ENCODE assay signal across 8 mouse cellular contexts in the genomic region with DNA sequence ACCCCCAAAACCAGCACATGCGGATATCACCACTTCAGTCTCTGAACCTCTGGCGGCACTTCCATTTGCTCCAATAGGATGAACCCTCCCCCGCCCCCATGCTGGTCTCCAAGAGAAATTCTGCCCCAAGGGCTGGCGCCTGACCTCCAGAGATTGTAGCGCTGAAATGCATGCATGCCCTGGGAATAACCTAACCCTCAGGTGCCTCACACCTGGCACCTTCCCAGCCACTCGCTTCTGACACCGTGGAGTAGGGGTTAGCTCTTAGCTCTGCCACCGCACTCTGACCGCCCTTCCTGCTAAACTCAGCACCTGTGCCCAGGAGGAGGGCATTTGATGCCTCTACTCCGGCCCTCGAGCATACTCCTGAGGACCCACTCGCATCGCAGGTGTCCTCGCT. TPM values are rescaled to one million over a fixed set of nuclear protein-coding genes. Genes with fewer than 3 reads are reported as not detected.
DNase-seq lines count a peak whose midpoint lies in the region; ATAC-seq and TF ChIP-seq lines count a peak whose summit lies in the region.

No protein-coding gene starts in this region.

- peak overlapping the region; percentile 43; the same call in 1 of the 2 replicates for H3K9ac ChIP-seq in embryonic facial prominence, embryonic 11.5 days (replicated peaks; ENCODE audit: low read length)
- H3K9ac ChIP-seq in kidney, postnatal 0 days (ENCODE audit: low read depth, low read length), result 0 out of 2 replicates have a peak overlapping the region, but pooled peaks have one; percentile 19

- H3K36me3 ChIP-seq in embryonic facial prominence, embryonic 11.5 days (replicated peaks; ENCODE audit: control insufficient read depth, insufficient read depth, low read depth, low read length), result no peaks in the 10 kb centered on the region
- no peaks in the 10 kb centered on the region for H3K36me3 ChIP-seq in kidney, postnatal 0 days (ENCODE audit: insufficient read depth, low read length)
- no peaks in the 10 kb centered on the region for H3K36me3 ChIP-seq in myocyte (ENCODE audit: control insufficient read depth, insufficient read depth)

- no peaks in the 10 kb centered on the region for H3K27me3 ChIP-seq in embryonic facial prominence, embryonic 11.5 days (ENCODE audit: control insufficient read depth, insufficient read depth, low read length)
- H3K27me3 ChIP-seq in kidney, postnatal 0 days (ENCODE audit: insufficient read depth, low read length), result no peaks in the 10 kb centered on the region
- H3K27me3 ChIP-seq in myocyte (ENCODE audit: control insufficient read depth, insufficient read depth, insufficient read length), result peaks cover 4% of the 10 kb centered on the region

- peak; percentile 49 for ATAC-seq in embryonic facial prominence, embryonic 11.5 days (replicated peaks; ENCODE audit: insufficient number of reproducible peaks, low FRiP score, low TSS enrichment, low read depth)
- ATAC-seq in kidney, postnatal 0 days (replicated peaks; ENCODE audit: low FRiP score, low read depth), result peak; percentile 41; the same call in 1 of the 2 replicates

- no peak for TF ChIP-seq POLR2A in myocyte (IDR thresholded peaks at IDR 0.05; ENCODE audit: insufficient read length, low read depth)

- H3K4me1 ChIP-seq in embryonic facial prominence, embryonic 11.5 days (ENCODE audit: control insufficient read depth, insufficient read depth, low read length), result no peaks in the 10 kb centered on the region
- H3K4me1 ChIP-seq in kidney, postnatal 0 days (replicated peaks; ENCODE audit: insufficient read depth, low read length), result no peaks in the 10 kb centered on the region

- intact Hi-C loops in left cerebral cortex, adult 2 months (cut with DNase I), result loop anchor here (5.0 kb wide), 1 partner anchor 51 kb away; a partner anchor contains a TSS
- intact Hi-C loops in left cerebral cortex, postnatal 4 days (cut with DNase I), result no loop called here

- H3K4me2 ChIP-seq in embryonic facial prominence, embryonic 11.5 days (ENCODE audit: low read depth, low read length), result peak overlapping the region; percentile 84
- H3K4me2 ChIP-seq in kidney, postnatal 0 days (ENCODE audit: low read length), result peak overlapping the region; percentile 67
- peak overlapping the region; percentile 86 for H3K4me2 ChIP-seq in myocyte (ENCODE audit: low read depth)

- no peaks in the 10 kb centered on the region for H3K79me2 ChIP-seq in myocyte (ENCODE audit: control insufficient read depth, insufficient read depth)

- H3K27ac ChIP-seq in left cerebral cortex, adult 2 months, result no peak overlapping the region
- no peak overlapping the region for H3K27ac ChIP-seq in embryonic facial prominence, embryonic 11.5 days (replicated peaks; ENCODE audit: low read depth, low read length)
- H3K27ac ChIP-seq in kidney, postnatal 0 days, result no peak overlapping the region

- no peak overlapping the region for H3ac ChIP-seq in myocyte (ENCODE audit: control insufficient read depth, insufficient read length)

- no peak for TF ChIP-seq CTCF in left cerebral cortex, adult 2 months (IDR thresholded peaks at IDR 0.05)
- TF ChIP-seq CTCF in kidney, postnatal 0 days (IDR thresholded peaks at IDR 0.05; ENCODE audit: low read depth), result no peak

- WGBS in embryonic facial prominence, embryonic 11.5 days, result 2% methylated on average over 13 of the region's 14 CpGs
- WGBS in kidney, postnatal 0 days, result 3% methylated on average over 14 of the region's 14 CpGs

- H3K9me3 ChIP-seq in embryonic facial prominence, embryonic 11.5 days (replicated peaks; ENCODE audit: control insufficient read depth, low read length), result no peaks in the 10 kb centered on the region
- H3K9me3 ChIP-seq in kidney, postnatal 0 days (replicated peaks; ENCODE audit: low read length), result no peaks in the 10 kb centered on the region

- H3K4me3 ChIP-seq in left cerebral cortex, adult 2 months, result peak overlapping the region; percentile 60
- peak overlapping the region; percentile 42 for H3K4me3 ChIP-seq in embryonic facial prominence, embryonic 11.5 days (ENCODE audit: low read depth, low read length)
- H3K4me3 ChIP-seq in kidney, postnatal 0 days (replicated peaks; ENCODE audit: low read depth, low read length), result peak overlapping the region; percentile 39
- H3K4me3 ChIP-seq in myocyte, result peak overlapping the region; percentile 10

- no peak for DNase-seq in left cerebral cortex, adult 2 months (ENCODE audit: extremely low spot score in 1 of 2, low spot score in 2 of 2)
- DNase-seq in left cerebral cortex, postnatal 4 days, result no peak
- peak; percentile 19 for DNase-seq in embryonic facial prominence, embryonic 11.5 days (ENCODE audit: low spot score)
- no peak for DNase-seq in kidney, postnatal 0 days (ENCODE audit: low spot score)
- DNase-seq in cerebellum, postnatal 4 days (ENCODE audit: low spot score in 2 of 2), result no peak
- DNase-seq in cerebellum, adult 18-20 months, result no peak
- no peak for DNase-seq in c-Kit-positive CD71-positive TER-119-positive erythroid progenitor cells, embryonic 14.5 days (ENCODE audit: low spot score)

TF ChIP-seq in myocyte, 11 proteins besides CTCF, POLR2A, EP300 and RAD21:
- TF ChIP-seq MYOD1 (IDR thresholded peaks at IDR 0.05; ENCODE audit: control insufficient read depth in 1 of 3, insufficient read length in 2 of 3, low read depth in 2 of 3), result no peak
- TF ChIP-seq TCF12 (IDR thresholded peaks at IDR 0.05; ENCODE audit: insufficient read depth, poor library complexity, severe bottlenecking), result no peak
- no peak for TF ChIP-seq REST (IDR thresholded peaks at IDR 0.05; ENCODE audit: insufficient read depth, insufficient read length)
- TF ChIP-seq SRF (IDR thresholded peaks at IDR 0.05; ENCODE audit: control insufficient read depth, insufficient read length, low read depth), result no peak

RNA-seq across cellular contexts. Expression of a gene that starts 0.3 kb away (rescaled TPM):
- 1 to 10 TPM; 4.5 TPM for total RNA-seq in left cerebral cortex, adult 2 months (2021)
- total RNA-seq in left cerebral cortex, postnatal 4 days (2021), result 10 to 100 TPM; 17.1 to 17.9 TPM
- 3.3 and 4.5 TPM in 2 replicates for polyA plus RNA-seq in embryonic facial prominence, embryonic 11.5 days (2014; fragmentation: Nextera tagmentation; extraction: Ambion mirVana)
- 15.7 and 16.4 TPM in 2 replicates for polyA plus RNA-seq in kidney, postnatal 0 days (2015; fragmentation: Nextera tagmentation; extraction: Ambion mirVana)
- polyA plus RNA-seq in myocyte (2012; fragmentation: generic; extraction: Trizol), result 0.02 TPM

RNA-seq across cellular contexts. Expression of a gene that starts 51.4 kb away (rescaled TPM):
- total RNA-seq in left cerebral cortex, adult 2 months (2021), result 10 to 100 TPM; 57.4 to 60.2 TPM
- total RNA-seq in left cerebral cortex, postnatal 4 days (2021), result 10 to 100 TPM; 97.9 to 99.7 TPM
- 20.1 and 21.5 TPM in 2 replicates for polyA plus RNA-seq in embryonic facial prominence, embryonic 11.5 days (2014; fragmentation: Nextera tagmentation; extraction: Ambion mirVana)
- polyA plus RNA-seq in kidney, postnatal 0 days (2015; fragmentation: Nextera tagmentation; extraction: Ambion mirVana), result 14.1 and 14.6 TPM in 2 replicates
- polyA plus RNA-seq in myocyte (2012; fragmentation: generic; extraction: Trizol), result 11.5 TPM

Comparison
In these comparisons a context has a peak if more than half of its experiments do, and no peak if none do; other contexts are left out.
1. H3K4me3 ChIP-seq: peak in every context shown above with its lines; median percentile 60 in left cerebral cortex, adult 2 months; 42 in embryonic facial prominence, embryonic 11.5 days; 39 in kidney, postnatal 0 days; 10 in myocyte.